Mouse (Mus musculus): ENCODE results near the gene Sphk1. TPM values are rescaled to one million over a fixed set of nuclear protein-coding genes. Genes with fewer than 3 reads are reported as not detected.

The Sphk1 gene
- total RNA-seq, 2 experiments from 2014 or later = 0.36 to 1.7 TPM

DNA sequence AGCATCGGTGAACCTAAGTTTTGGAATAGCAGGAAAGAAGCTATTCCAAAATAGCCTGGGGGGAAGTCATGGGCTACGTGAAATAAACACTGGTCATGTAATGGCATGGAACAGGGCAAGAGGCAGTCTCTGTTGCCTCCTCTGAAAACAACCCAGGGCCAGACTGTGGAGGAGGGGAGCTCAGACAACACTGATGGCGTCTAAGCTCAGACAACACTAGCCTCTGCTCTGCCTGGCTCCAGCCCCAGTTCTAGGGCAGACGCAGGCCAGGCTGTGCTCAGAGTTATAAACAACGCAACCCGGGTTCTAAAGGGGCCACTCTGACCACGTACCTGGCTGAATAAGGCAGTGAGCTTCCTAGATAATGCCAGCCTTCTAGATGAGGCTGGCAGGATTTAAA lies 20.0 kb downstream of the Sphk1 start:
- no peak for DNase-seq
- Histone ChIP-seq H3K27ac (peak overlapping the region; percentile 46), H3K4me3 (no peak overlapping the region)
- no peak for TF ChIP-seq CTCF (IDR thresholded peaks at IDR 0.05)
- intact Hi-C loops (cut with DNase I) = no loop called here

DNA sequence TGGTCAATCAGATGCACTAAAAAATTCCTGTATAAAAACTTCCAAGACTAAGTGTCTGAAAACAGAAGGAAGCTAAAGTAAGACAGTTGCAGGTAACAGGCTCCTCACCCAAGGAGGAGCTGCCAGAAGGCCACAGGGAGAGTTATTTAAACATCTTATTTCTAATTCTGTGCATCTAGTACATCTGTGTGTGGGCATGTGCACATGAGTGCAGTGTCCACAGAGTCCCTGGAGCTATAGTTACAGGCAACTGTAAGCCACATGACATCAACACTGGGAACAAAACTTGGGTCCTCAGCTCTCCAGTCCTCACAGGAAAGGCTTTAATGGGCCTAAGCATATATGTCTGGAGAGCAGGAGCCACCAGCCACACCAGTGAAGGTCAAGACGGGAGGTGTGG lies 21.5 kb downstream of the Sphk1 start:
- DNase-seq = no peak
- Histone ChIP-seq H3K27ac (no peak overlapping the region), H3K4me3 (no peak overlapping the region)
- intact Hi-C loops (cut with DNase I) = no loop called here
- TF ChIP-seq CTCF (IDR thresholded peaks at IDR 0.05) = no peak

DNA sequence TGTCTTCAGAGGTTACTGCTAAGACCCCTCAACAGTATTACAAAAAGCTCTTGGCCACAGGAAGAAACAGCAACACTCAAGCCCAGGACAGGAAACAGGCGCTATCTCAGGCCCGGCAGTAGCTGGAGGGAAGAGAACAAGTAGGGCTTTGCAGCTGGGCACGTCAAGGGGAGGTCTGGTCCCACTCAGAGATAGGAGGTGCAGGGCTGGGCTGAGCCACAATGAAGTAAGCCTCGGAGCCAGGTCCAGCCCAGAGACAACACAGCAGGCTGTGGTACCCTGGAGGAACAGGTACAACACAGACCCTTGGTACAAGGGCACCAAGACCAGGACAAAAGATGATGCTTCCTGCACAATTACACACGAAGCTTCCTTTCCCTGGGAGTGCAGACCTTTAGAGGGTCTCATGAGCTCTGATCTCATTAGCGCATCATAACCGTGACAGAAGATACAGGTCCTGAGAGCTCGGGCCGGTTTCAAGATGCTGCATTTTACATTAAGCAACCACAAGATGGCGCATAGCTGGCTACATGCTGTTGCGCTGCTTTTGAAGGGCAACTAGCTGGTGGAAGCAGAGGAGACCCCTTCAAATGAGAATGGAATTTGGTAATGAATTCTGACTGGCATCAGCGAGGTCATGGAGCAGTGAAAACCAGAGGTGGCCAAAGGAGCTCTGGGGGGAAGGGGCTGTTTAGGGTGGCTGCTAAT lies 23.6 kb downstream of the Sphk1 start:
- DNase-seq = peak; percentile 50
- intact Hi-C loops (cut with DNase I) = loop anchor here (1.0 kb wide), 1 partner anchor 75 kb away; no protein-coding TSS in a partner anchor
- no peak overlapping the region for H3K4me3 ChIP-seq
- TF ChIP-seq CTCF (IDR thresholded peaks at IDR 0.05) = peak; percentile 87
- no peak overlapping the region for H3K27ac ChIP-seq

DNA sequence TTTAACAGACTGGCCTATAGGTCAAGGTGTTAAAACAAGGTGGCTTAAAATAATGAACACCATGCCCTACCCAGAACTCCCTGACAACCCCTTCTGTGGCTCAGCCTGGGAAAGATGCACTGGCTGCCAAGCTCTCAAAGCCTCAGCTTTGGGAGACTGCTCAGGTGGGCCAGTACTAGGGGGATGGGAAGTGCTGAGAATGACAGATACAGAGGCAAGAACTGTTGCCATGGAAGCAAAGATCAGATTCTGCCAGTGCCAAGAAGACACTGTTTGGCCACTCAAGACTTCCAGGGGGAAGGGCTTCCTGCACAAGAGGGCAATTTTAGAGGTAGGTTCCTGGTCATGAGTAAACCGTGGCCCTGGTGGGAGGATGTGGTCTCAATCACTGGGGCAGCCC lies 24.8 kb downstream of the Sphk1 start:
- Histone ChIP-seq H3K27ac (peak overlapping the region; percentile 66), H3K4me3 (no peak overlapping the region)
- no peak for TF ChIP-seq CTCF (IDR thresholded peaks at IDR 0.05)
- intact Hi-C loops (cut with DNase I) = no loop called here
- DNase-seq = no peak

DNA sequence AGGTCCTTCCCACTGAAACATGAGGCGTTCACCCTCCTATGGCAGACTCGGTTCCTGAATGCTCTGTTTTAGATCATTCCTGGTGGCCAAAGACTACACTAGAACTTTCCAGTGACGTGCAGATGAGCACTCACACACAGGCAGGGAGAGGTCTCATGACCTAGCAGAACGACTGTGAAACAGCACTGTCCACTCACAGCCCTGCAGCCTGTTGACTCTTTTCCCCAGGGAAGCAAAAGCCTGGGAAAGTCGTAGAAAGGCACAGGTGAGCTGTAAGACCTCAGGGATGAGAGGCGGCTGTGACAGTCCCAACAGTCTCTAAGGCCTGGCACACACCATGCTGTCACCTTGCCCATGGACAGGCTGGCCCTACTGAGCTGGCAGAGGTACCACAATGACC lies 25.6 kb downstream of the Sphk1 start:
- H3K4me3 ChIP-seq = peak overlapping the region; percentile 9; the same call in 1 of the 2 replicates
- H3K27ac ChIP-seq = peak overlapping the region; percentile 66
- intact Hi-C loops (cut with DNase I) = no loop called here
- TF ChIP-seq CTCF (IDR thresholded peaks at IDR 0.05) = no peak
- DNase-seq = peak; percentile 50

DNA sequence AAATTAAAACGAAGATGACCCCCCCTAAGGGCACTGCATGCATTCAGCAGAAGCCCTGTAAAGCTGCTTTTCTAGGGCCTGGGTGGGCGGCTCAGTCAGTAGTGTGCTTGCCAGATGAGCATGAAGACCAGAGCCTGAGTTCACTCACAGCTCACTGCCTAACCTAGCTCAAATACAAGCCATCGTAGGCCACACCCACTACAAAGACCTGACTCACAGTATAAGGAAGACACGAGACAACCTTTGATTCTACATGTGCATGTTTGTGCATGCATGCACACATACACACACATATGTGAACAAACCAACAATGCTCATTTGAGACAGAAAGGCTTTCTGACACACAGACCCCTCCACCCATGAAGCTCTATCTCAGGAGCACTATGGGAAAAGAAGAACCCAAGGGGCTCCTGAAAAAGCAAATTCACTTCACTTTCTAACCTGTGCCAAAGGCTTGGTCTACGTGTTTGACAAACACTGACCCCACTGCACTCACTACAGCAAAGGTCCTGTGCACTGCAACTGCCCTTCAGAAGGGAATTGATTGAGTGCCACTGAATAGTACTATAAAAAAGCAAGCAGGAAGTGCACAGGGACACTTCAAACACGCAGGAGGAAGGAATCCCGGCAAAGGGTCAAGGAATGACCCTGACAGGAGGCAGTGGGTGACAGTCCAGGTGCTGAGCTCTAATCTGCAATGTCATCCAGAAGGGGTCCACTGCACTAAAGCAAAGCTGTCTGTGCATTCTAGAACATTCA lies 34.7 kb downstream of the Sphk1 start:
- Histone ChIP-seq H3K4me3 (no peak overlapping the region), H3K27ac (peak overlapping the region; percentile 31)
- DNase-seq = no peak
- TF ChIP-seq CTCF (IDR thresholded peaks at IDR 0.05) = no peak
- intact Hi-C loops (cut with DNase I) = no loop called here

DNA sequence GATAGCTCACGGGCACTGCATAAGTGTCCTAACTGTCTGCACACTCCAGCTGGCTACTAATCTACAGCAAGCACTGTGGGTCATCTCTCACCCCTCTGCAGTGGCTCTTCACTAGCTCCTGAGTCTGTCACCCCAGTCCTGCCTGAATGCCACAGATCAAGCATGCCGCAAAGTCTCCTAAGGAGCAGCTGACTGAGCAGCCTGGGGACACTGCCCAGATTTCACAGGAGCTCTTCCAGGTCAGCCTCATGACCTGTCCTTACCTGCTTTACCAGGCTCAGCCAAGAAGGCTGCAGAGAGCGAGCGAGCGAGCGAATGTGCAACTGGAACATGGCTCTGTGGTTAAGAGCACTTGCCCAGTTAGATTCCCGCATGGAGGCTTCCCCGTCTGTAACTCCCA lies 36.8 kb downstream of the Sphk1 start:
- Histone ChIP-seq H3K27ac (peak overlapping the region; percentile 71), H3K4me3 (peak overlapping the region; percentile 6; the same call in 1 of the 2 replicates)
- DNase-seq = peak; percentile 69
- no peak for TF ChIP-seq CTCF (IDR thresholded peaks at IDR 0.05)
- intact Hi-C loops (cut with DNase I) = no loop called here

DNA sequence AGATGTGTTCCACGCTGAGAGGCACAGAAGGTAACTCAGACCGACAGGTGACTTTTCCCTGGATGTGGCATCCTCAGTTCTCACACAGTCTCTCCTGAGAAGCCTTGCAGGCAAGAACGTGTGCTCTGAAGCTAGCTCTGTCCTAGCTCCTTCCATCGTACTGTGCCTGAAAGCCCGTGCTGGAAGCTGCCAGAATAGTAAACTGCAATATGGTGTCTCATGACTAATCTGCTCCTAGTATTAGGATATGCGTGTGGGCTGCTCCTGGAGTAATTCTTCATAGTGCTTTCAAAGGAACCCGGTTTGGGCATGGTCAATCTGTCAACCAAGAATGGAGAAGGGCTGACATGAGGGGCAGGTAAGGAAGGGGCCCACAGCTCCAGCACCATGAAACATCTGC lies 40.1 kb downstream of the Sphk1 start:
- no peak overlapping the region for H3K27ac ChIP-seq
- no peak for TF ChIP-seq CTCF (IDR thresholded peaks at IDR 0.05)
- DNase-seq = no peak

DNA sequence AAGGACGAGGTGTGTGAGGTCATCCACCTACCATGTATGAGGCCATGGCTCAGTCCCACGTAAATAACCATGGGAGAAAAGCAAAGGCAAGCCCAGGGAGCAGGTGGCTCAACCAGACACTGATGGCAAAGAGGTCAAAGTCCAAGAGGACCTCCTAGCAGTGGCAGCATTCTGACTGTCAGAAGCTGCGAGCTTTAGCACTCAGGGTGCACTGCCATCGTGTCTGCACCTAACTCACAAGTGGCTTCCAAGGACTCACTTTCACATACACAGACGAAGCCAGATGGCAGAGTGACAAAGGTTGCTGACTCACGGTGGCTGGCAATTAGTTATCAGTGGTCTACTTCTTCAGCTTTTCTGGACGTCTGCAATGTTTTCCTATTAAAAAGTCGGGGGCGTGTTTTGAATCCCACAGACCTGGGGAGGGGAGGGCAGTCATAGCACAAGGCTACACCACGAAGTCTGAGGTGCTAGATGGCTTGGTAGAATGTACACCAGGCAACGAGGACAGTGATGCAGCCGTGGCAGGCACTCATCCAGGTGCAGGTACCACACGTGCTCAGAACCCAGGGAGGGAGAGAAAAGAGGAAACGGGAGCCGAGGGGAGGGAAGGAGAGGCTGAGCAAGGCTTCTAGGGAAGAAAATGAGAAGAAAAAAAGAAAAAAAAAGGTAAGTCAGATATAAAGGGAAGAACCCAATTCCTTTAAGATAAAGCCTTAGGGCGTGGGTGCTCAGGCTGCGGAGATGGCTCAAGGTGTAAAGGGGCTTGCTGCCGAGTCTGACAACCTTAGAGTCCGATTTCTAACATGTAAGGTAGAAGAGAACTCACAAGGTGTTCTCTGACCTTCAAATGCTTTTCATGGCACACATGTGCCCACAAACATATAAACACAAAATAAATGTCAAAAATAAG lies 41.3 kb downstream of the Sphk1 start:
- DNase-seq = peak; percentile 46
- no peak for TF ChIP-seq CTCF (IDR thresholded peaks at IDR 0.05)
- Histone ChIP-seq H3K27ac (peak overlapping the region; percentile 35), H3K4me3 (no peak overlapping the region)
- intact Hi-C loops (cut with DNase I) = no loop called here

More for the DNA sequence above, 40.1 kb downstream of the Sphk1 start:
- no peak overlapping the region for H3K4me3 ChIP-seq
- intact Hi-C loops (cut with DNase I) = no loop called here

DNA sequence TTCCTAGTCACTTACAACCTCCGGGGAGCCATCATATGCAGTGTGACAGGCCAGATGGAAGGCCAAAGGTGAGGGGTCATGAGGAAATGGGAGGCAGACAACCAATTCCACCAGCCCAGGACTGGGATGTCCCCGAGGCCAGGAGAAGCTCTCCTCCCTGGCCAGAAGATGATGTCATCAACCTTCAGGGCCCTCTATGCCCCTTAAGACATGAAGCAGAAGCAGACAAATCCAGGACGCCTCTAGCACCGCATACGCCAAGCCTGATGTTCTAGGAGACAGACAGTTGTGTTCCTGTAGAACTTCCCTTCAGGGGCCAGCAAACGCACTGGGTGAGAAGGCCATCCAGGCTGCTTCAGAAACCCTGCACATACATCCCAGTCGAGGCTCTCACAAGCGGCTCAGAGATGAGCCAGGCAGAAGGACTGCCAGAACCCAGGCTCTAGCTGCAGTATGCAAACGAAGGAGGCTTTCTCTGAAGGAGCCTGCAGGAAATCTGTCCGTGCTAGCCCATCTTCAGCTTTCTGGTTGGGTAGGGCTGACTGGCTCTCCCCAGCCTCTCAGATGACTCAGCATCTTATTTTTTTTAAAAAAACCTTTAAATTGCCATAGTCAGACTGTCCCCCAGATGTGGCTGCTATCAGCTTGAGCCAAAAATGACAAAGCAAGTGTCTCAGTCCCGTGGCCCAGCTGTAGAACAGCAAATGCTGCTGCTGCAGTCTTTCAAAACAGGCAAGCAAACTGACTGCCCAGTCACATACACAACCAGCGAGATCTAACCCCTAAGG lies 42.2 kb downstream of the Sphk1 start:
- intact Hi-C loops (cut with DNase I) = no loop called here
- DNase-seq = no peak
- no peak for TF ChIP-seq CTCF (IDR thresholded peaks at IDR 0.05)
- Histone ChIP-seq H3K4me3 (no peak overlapping the region), H3K27ac (peak overlapping the region; percentile 50)

DNA sequence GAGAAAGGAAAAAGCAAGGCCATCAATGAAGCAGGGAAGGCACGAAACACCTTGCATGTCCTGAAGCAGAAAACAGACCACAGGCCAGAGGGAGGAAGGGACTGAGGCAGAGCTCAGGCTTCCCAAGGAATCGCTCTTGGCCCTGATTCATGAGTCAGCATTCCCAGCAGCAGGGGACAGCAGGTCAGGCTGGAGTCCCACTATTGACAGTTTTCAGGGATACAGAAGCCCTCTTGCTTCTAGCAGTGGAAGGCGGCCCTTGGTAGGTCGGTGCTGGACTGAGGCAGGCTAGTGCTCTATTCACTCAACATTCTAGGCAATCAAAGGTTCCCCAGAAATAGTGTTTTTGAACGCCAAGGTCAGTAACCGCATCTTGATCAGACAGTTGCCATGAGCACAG lies 43.8 kb downstream of the Sphk1 start:
- peak overlapping the region; percentile 2; the same call in 1 of the 2 replicates for H3K27ac ChIP-seq
- DNase-seq = no peak
- intact Hi-C loops (cut with DNase I) = no loop called here
- no peak for TF ChIP-seq CTCF (IDR thresholded peaks at IDR 0.05)
- H3K4me3 ChIP-seq = no peak overlapping the region

DNA sequence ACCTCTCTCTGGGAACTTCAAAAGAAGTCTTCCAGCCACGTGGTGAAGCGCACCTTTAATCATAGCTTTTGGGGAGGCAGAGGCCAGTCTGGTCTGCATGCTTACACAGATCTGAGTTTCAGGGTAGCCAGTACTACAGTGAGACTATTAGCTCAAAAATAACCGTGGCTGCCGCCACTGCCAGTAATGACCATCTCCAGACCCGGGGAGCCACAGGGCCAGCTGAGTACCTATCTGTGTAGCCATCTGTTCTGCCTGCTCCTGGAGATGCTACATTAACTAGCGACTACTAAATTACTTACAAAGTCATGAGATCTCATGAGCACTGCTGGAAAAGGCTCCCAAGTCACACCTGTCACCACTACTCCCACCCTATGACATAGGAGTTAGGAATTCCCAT lies 44.3 kb downstream of the Sphk1 start:
- peak overlapping the region; percentile 2; the same call in 1 of the 2 replicates for H3K27ac ChIP-seq

More for the DNA sequence above, 44.3 kb downstream of the Sphk1 start:
- H3K4me3 ChIP-seq = no peak overlapping the region
- intact Hi-C loops (cut with DNase I) = no loop called here
- DNase-seq = no peak
- TF ChIP-seq CTCF (IDR thresholded peaks at IDR 0.05) = no peak
